Mouse (Mus musculus) E14TG2a.4 (cell line): Measurements from ENCODE around the gene Fem1b.

Experiments used
- CTCF ChIP-seq: conservative IDR thresholded peaks from 2 replicates; pipeline ENCODE4 v1.5.1; 2014; ENCODE audit warnings: low read length
- POU5F1 ChIP-seq: IDR thresholded peaks from 2 replicates; pipeline ENCODE4 v1.6.1; 2014; ENCODE audit warnings: low read length, borderline replicate concordance

DNA sequence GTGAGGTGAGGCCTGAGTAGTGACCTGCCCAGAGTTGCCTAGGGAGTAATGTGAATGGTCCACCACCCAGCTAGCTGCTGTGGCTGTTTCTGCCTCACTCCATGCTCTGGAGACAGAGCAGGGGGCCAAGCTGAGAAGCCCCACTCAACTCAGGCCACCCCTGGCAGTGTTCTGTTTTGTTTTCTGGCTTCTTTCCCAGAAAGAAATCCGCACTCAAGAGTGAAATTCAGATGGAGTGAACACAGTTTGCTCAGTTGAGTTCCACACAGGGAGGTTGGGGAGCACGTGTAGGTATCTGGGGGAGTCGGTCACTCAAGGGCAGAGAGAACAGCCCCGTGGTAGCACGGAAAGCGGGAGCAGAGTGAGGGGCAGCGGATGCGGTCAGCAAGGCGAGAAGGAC is 33.0 kb downstream of the Fem1b start:
- TF ChIP-seq CTCF (no peak), POU5F1 (no peak)
